Mouse (Mus musculus): ENCODE data around the gene Tmem79. TPM values are rescaled to one million over a fixed set of nuclear protein-coding genes. Genes with fewer than 3 reads are reported as not detected.
"Not testable (repeated sequence)": the region's sequence is repeated elsewhere in the genome, so short reads cannot be mapped to it uniquely, and the experiment has no call there.

Gene Tmem79
- polyA plus RNA-seq, 1 experiment from 2014 or later, result 2.0 TPM

- Histone ChIP-seq H3K27ac (peak within 1 kb of the TSS; percentile 94), H3K4me3 (peak within 1 kb of the TSS; percentile 72), H3K4me2 (peak within 1 kb of the TSS; percentile 79), H3K4me1 (peaks cover 27% of the 10 kb centered on the region), H3K36me3 (peaks cover 35% of the 10 kb centered on the region), H3K27me3 (replicated peaks) (no peaks in the 10 kb centered on the region), H3K9me3 (replicated peaks) (no peaks in the 10 kb centered on the region), H3K9ac (peak within 1 kb of the TSS; percentile 80)
- ATAC-seq, result peak; percentile 97
- WGBS (ENCODE audit: insufficient replicate concordance), result under 1% methylated on average over 44 of the region's 44 CpGs
These were observed 39.2 kb downstream of the Tmem79 start, which contains the start of the genes Tsacc and Cct3 for GRCm38 (mm10) chr3:88296561-88297318. Gene Tsacc (minus strand): TSS chr3:88296999. Gene Cct3 (plus strand): TSS chr3:88297116.

GRCm38 (mm10) chr3:88296110-88296560 lies 39.8 kb downstream of the Tmem79 start:
- Histone ChIP-seq H3K4me2 (peak overlapping the region; percentile 76), H3K27ac (peak overlapping the region; percentile 94), H3K4me3 (peak overlapping the region; percentile 72), H3K9me3 (replicated peaks) (no peaks in the 10 kb centered on the region), H3K27me3 (replicated peaks) (no peaks in the 10 kb centered on the region), H3K9ac (peak overlapping the region; percentile 71), H3K36me3 (peaks cover 29% of the 10 kb centered on the region), H3K4me1 (peaks cover 27% of the 10 kb centered on the region)
- no peak for ATAC-seq
- under 1% methylated on average over 12 of the region's 12 CpGs for WGBS (ENCODE audit: insufficient replicate concordance)

- Histone ChIP-seq H3K4me1 (peaks cover 27% of the 10 kb centered on the region), H3K27ac (0 out of 2 replicates have a peak overlapping the region, but pooled peaks have one; percentile 94), H3K4me2 (peak overlapping the region; percentile 76), H3K36me3 (peaks cover 20% of the 10 kb centered on the region), H3K9ac (peak overlapping the region; percentile 71), H3K4me3 (peak overlapping the region; percentile 72)
- not testable (repeated sequence) for H3K9me3 ChIP-seq (replicated peaks); H3K27me3 ChIP-seq (replicated peaks); ATAC-seq
- WGBS (ENCODE audit: insufficient replicate concordance), result 68% methylated on average over 1 of the region's 1 CpGs
These were observed 40.7 kb downstream of the Tmem79 start for GRCm38 (mm10) chr3:88295272-88295671.

GRCm38 (mm10) chr3:88291970-88292369 lies 44.0 kb downstream of the Tmem79 start:
- ATAC-seq, result no peak

GRCm38 (mm10) chr3:88288133-88288713 lies 47.7 kb downstream of the Tmem79 start:
- not testable (repeated sequence) for H3K4me1 ChIP-seq; H3K4me3 ChIP-seq; H3K36me3 ChIP-seq; H3K9ac ChIP-seq; H3K9me3 ChIP-seq (replicated peaks); H3K27ac ChIP-seq; H3K27me3 ChIP-seq (replicated peaks); ATAC-seq; H3K4me2 ChIP-seq
- WGBS (ENCODE audit: insufficient replicate concordance), result 67% methylated on average over 10 of the region's 10 CpGs

More at GRCm38 (mm10) chr3:88291970-88292369, 44.0 kb downstream of the Tmem79 start:
- Histone ChIP-seq H3K36me3 (no peaks in the 10 kb centered on the region), H3K4me2 (no peak overlapping the region), H3K4me1 (peaks cover 8% of the 10 kb centered on the region), H3K27me3 (replicated peaks) (no peaks in the 10 kb centered on the region), H3K9ac (no peak overlapping the region), H3K9me3 (replicated peaks) (no peaks in the 10 kb centered on the region), H3K4me3 (no peak overlapping the region), H3K27ac (no peak overlapping the region)
- 51% methylated on average over 4 of the region's 4 CpGs for WGBS (ENCODE audit: insufficient replicate concordance)

- no peak within 1 kb of the TSS for H3K4me2 ChIP-seq
- H3K36me3 ChIP-seq, result peaks cover 7% of the 10 kb centered on the region; the same call in 1 of the 2 replicates
- no peaks in the 10 kb centered on the region for H3K27me3 ChIP-seq (replicated peaks)
- no peaks in the 10 kb centered on the region for H3K9me3 ChIP-seq (replicated peaks)
- ATAC-seq, result no peak
- H3K27ac ChIP-seq, result no peak within 1 kb of the TSS
- WGBS (ENCODE audit: insufficient replicate concordance), result 89% methylated on average over 4 of the region's 4 CpGs
- no peak within 1 kb of the TSS for H3K4me3 ChIP-seq
- H3K9ac ChIP-seq, result no peak within 1 kb of the TSS
- no peaks in the 10 kb centered on the region for H3K4me1 ChIP-seq
These were observed 48.8 kb downstream of the Tmem79 start, which contains the start of gene Gm38392 for GRCm38 (mm10) chr3:88287110-88287509. Gene Gm38392 (minus strand): TSS chr3:88287210.

- not testable (repeated sequence) for H3K27me3 ChIP-seq (replicated peaks); H3K36me3 ChIP-seq; H3K4me1 ChIP-seq; H3K4me2 ChIP-seq; ATAC-seq; H3K9me3 ChIP-seq (replicated peaks); H3K9ac ChIP-seq; H3K27ac ChIP-seq; H3K4me3 ChIP-seq
- WGBS (ENCODE audit: insufficient replicate concordance), result no CpG with 5 or more reads among the region's 2 CpGs
These were observed 50.4 kb downstream of the Tmem79 start for GRCm38 (mm10) chr3:88285565-88285895.

- not testable (repeated sequence) for H3K9ac ChIP-seq; H3K4me1 ChIP-seq; H3K36me3 ChIP-seq; H3K27me3 ChIP-seq (replicated peaks); ATAC-seq; H3K4me3 ChIP-seq; H3K27ac ChIP-seq; H3K9me3 ChIP-seq (replicated peaks); H3K4me2 ChIP-seq
- WGBS (ENCODE audit: insufficient replicate concordance), result 83% methylated on average over 14 of the region's 14 CpGs
These were observed 51.0 kb downstream of the Tmem79 start for GRCm38 (mm10) chr3:88284815-88285564.

- not testable (repeated sequence) for H3K36me3 ChIP-seq; H3K9ac ChIP-seq; H3K4me3 ChIP-seq; H3K9me3 ChIP-seq (replicated peaks); H3K27ac ChIP-seq; ATAC-seq; H3K4me2 ChIP-seq; H3K27me3 ChIP-seq (replicated peaks); H3K4me1 ChIP-seq
- 64% methylated on average over 11 of the region's 11 CpGs for WGBS (ENCODE audit: insufficient replicate concordance)
These were observed 54.6 kb downstream of the Tmem79 start for GRCm38 (mm10) chr3:88281141-88281916.

- no peak overlapping the region for H3K4me2 ChIP-seq
- H3K9me3 ChIP-seq (replicated peaks), result no peaks in the 10 kb centered on the region
- no peaks in the 10 kb centered on the region for H3K27me3 ChIP-seq (replicated peaks)
- H3K9ac ChIP-seq, result no peak overlapping the region
- H3K4me3 ChIP-seq, result no peak overlapping the region
- 72% methylated on average over 2 of the region's 2 CpGs for WGBS (ENCODE audit: insufficient replicate concordance)
- no peak overlapping the region for H3K27ac ChIP-seq
- ATAC-seq, result no peak
- peaks cover under 1% of the 10 kb centered on the region; the same call in 1 of the 2 replicates for H3K36me3 ChIP-seq
- no peaks in the 10 kb centered on the region for H3K4me1 ChIP-seq
These were observed 55.9 kb downstream of the Tmem79 start for GRCm38 (mm10) chr3:88280035-88280434.

All from liver, embryonic 12.5 days (tissue).